Mouse (Mus musculus) WW6 (cell line): Measurements from ENCODE around the gene Mycbp2.

Source experiments
- DNase-seq: peaks from one replicate; pipeline ENCODE4 v3.0.0-alpha.2; 2013; ENCODE audit warnings: low read depth, low spot score

Mycbp2 gene

DNA sequence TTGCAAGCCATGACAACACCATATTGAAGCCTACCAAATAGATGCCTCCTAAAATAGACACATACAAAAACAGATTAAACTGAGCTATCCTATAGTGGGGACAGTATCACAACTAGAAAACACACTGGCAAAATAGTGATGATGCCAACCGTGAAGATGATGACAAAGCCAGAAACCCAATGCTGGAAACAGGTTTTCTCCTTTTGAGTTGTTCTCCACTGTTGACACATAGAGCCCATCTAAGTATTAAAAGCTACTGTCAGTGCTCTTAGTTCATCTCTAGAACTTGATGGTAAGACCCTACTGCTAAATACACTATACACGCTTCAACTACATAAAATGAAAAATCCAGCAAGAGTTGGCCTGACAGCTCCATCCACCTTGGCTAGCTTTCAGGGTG, 86.2 kb downstream of the Mycbp2 start:
- DNase-seq: no peak

DNA sequence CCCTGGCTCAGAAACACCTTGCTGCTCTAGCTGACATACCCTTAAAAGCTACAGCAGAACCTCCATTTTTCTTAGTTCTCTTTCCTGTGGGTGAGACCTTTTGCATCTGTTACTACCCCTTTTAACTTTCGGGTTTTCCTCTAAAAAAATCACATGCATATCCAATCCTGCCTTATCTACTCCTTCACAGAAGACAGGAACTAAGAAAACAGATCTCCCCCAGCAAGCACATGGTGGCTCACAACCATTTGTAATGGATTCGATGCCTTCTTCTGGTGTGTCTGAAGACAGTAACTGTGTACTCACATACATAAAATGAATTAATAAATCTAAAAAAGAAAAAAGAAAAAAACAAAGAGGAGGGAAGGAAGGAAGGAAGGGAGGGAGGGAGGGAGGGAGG, 87.9 kb downstream of the Mycbp2 start:
- DNase-seq: no peak

DNA sequence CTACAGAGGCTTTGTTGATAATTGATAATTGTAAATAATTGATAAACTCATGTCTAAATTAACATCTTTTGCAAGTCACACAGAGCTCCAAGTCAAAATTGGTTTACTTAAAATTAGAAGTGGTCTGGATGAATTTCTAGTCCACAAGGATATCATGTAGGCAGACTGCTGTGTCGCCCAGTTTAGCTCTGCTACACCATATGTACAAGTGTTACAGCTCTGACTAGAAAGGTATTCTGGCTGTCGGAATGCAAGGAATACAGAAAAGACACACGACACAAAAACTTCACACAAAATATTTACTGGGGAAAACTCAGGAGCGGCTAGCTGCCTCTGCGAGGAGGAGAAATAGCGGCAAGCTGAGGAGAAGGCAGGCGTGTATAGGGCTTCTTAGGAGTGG, 89.7 kb downstream of the Mycbp2 start:
- DNase-seq: no peak

DNA sequence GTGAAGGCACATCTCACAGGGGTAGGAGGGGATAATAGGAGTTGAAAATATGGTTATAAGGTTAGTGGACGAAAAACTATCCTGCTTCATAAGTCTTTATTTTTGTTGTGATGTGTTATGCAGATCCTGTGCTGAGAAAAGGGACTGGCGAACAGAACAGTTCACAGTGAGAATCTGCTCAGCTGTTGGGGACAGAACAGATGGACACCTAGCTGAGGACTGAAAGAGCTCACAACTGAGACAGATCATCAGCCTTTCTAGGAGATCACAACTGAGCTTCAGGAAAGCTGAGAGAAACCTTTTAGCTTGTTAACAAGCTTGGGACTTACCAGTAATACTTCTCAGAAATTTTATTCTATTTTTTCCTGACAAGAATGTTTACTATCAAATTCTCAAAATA, 92.3 kb downstream of the Mycbp2 start:
- no peak for DNase-seq

DNA sequence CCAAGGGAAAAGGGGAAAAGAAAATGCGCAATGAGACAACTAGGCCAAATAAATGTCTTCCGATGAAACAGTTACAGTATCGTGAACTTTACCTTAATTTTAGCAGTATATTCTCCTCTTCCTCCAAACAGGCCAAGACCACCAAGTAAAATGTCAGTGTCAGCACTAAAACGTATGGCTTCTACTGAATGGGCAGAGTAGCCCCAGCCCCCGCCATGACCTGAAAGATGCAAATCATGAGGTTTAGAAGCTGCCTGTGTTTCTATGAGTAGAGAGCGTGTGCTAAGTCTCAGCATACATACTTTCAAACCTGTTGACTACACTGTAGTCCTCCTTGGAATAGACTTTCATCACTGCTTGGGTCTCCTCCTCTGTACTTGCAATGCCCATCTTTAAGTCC, 104.6 kb downstream of the Mycbp2 start:
- DNase-seq: no peak

DNA sequence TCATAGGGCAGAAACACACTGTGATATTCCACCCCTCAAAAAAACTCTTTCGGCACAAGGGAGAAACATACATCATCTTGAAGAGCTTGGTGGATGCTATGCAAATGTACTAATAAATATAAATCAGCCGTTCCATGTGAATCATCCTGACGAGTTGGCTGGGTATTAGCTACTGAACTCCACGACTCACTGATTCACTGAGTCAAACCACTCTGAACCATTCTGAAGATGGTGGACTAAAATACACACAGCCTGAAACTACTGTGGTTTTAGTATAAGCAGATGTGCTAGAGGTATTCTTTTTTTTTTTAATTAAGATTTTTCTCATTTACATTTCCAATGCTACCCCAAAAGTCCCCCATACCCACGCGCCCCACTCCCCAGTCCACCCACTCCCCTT, 111.8 kb downstream of the Mycbp2 start:
- no peak for DNase-seq

DNA sequence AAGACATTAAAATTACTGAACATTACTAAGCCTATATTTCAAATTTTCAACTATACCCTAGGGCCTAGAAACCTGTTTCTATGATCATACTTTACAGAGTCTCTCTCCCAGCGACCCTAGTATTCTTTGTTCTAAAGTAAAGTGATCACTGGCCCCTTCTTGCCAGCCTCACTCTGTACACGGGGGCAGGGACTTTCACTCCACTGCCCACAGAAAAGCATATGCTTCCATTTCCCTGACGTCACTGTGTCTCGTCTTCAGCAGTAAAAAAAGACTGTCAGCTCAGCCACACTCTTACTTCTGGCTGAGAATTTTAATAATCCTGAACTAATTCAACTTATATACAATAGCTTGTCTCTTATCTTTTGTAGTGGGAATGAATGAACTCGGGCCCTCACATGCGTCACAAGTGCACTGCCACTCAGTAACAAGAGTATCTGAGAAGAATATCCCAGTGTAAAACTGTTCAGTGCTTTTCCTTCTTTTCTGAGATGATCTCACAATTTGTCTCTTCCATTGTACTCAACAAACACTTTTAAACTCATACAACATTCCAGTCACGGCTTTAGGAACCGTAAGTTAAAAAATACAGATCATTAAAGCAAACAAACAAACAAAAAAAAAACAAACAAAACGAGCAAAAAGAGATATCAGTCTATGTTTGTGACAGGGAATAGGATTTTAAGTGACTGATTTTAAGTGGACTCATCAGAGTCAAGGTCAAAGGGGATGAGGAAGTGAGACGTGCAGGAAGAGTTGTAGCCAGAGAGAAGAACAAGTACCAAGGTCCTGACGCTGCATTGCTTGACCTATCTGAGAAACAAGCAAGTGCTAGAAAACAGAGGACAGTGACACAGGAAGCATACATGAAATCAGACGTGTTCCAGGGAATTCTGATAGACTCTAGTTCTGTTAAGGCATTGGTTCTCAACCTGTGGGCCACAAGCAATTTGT, 112.7 kb downstream of the Mycbp2 start:
- no peak for DNase-seq

DNA sequence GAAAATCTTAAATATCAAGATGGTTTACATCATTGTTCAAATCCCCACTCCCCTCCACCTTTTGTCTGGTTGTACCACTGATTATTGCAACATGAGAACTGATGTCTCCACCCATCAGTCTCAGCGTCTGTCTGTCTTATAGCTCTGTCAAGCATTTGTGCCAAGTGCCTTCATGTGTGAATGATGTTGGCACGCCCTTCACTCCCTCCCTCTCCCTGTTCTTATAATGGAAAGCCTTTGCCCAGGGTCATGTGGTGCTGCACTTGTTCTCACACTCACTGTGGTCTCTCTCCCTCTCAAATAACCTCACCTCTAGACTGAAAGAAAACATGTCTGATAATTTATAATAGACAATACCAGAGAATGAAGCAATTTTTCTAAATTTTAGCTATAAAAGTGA, 124.3 kb downstream of the Mycbp2 start:
- DNase-seq: no peak

DNA sequence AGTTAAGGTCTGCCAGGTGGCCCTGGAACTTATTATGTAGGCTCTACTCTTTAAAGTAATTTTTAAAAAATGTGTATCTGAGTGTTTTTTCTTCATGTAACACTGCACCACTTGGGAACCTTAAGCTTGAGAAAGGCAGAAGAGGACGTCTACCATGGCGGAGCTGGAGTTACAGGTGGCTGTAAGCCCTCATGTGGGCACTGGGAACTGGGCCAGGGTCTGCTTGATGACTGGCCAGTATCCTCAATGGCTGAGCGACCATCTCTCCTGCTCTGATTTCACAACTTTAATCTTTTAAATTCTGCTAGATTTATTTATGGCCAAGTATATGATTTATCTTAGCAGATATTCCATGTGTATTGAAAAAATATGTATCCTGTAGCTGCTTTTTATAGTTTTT, 124.9 kb downstream of the Mycbp2 start:
- no peak for DNase-seq

DNA sequence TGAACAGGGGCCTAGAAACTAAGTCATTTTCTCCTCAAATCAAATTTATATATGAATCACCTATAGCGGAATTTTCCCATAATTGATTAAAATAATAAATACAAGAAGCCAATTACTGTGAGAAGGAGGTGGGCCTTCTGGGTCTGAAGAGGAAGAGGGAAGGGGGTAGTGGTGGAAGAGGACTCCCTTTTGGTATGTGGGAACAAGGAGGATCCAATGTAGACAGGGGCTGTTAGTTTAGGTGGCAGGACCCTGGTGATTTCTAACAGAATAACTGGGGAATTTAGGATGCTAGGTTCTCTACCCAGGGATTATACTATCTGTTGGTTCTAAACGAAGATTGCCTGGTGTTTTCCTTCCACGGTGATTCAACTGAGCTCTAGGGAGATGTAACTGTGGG, 130.3 kb downstream of the Mycbp2 start:
- no peak for DNase-seq

DNA sequence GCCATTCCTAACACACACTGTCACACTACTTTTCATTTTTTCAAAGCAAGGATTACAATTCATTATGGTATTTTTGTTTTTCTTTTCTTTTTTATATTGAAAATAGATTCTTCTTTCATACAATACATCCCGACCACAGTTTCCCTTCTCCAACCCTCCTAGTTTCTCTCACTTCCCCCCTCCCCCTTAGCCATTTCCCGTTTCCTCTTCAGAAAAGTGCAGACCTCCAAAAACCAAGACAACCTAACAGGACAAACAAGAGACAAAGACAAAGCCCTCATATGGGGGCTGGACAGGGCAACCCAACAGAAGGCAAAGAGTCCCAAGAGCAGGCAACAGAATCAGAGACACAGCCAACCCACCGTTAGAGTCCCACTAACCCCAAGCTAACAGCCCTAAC, 160.0 kb downstream of the Mycbp2 start:
- DNase-seq: no peak

DNA sequence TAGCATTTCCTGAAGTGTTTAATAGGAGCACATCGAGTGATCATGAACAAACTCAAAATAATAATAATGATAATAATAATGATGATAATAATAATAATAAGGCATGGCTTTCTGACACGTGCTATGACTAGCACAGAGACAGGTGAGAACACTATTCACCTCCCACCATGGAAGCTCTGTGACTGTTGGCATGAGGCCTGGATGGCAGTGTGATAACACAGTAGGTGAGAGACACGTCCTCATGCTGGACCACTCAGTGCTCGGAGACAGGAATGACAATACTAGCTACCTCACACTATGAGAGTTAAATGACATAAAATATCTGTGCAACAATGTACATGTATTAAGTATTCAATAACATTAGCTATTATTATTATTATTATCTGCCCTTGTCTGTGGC, 160.5 kb downstream of the Mycbp2 start:
- no peak for DNase-seq

DNA sequence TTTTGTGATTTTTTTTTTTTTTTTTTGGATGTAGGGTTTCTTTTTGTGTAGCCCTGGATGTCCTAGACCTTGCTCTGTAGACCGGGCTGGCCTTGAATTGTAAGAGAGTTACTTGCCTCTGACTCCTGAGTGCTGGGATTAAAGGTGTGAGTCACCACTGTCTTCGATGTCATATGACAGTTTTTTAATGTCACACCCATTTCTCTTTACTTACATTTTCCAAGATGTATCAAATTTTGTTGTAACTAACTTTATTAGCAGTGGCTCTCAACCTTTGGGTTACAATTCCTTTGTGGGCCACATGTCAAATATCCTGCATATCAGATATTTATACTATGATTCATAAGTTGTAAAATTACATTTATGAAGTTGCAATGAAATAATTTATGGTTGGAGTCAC, 166.5 kb downstream of the Mycbp2 start:
- DNase-seq: no peak

DNA sequence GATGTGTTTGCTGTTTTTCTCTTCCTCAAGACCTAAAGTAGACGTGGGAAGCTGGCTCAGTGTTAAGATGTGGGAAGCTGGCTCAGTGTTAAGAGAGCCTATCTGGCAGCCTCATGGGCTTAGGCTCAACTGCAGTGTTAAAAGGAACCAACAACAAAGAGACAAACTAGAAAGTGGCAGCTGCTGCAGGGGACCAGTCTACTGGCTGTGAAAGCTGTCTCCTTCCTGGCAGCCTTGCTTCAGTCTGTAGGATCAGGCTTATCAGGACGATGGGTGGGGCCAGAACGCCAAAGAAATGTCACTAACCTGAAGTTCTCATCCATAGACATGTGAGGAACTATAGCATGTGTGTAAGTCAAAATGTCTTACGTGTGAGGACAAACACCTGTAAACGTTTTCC, 183.7 kb downstream of the Mycbp2 start:
- DNase-seq: no peak

DNA sequence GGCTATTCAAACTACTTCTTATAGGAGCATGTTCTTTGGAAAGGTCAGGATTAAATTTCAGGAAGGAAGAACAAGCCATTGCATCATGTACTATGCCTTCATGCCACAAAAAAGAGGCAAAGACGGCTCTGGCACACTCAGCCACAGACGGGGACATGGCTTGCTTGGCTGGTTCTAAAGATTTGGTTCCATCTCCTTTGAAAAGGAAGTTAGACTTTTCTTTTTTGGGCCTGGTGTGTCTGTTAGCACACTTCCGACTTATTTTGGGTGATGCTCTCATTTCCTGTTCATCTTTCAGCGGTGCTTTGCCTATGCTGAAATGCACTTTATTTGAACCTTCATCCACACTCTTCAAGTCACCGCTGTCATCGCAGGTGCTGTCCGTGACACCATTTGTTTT, 190.9 kb downstream of the Mycbp2 start:
- DNase-seq: no peak

DNA sequence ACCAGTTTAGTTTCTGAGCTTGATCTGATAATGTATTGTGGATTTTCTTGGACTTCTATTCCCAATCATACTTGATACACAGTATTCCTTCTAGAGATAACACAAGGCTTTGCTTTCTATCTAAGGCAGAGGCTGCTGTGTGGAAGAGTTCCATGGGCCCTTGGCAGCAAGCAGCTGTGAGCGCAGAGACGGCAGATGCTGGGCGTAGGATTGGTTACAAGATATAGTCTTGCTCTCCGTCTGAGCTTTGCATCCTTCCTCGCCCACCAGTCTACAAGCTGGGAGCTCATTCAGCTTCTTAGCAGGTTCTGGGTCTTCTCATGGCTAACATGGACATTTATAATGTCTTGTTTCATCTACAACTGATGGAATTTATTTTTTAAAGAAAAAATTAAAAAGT, 196.5 kb downstream of the Mycbp2 start:
- DNase-seq: no peak

DNA sequence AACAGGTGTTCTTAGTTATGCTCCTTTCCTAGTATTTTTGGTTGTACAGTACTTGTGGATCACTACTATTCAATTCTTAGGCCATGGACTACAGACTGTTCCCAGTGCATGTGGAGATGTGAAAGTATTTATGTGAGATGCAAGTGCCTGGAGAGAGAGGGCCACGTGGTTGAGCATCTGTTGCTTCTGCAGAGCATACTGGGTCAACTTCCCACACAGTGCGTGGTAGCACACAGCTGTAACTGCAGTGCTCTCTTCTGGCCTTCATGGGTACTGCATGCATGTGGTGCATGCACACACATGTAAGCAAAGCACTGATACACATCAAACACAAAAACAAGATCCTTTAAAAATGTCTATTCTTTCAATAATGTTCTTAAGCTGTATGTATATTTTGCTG, 214.6 kb downstream of the Mycbp2 start:
- DNase-seq: peak; percentile 39

DNA sequence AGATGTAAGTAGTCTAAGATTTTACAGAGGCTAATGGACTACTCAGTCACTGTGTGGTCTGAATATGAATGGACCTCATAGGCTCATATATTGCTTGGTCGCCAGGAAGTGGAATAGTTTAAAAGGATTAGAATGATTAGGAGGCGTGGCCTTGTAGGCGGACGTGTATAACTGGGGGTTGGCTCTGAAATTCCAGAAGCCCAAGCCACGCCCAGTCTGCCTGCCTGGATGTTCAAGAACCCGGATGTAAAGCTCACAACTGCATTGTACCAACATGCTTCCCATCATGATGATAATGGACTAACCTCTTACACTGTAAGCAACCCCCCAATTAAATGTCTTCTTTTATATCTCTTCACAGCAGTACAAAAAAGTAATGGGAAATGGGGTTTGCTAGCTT, 220.9 kb downstream of the Mycbp2 start:
- DNase-seq: no peak

DNA sequence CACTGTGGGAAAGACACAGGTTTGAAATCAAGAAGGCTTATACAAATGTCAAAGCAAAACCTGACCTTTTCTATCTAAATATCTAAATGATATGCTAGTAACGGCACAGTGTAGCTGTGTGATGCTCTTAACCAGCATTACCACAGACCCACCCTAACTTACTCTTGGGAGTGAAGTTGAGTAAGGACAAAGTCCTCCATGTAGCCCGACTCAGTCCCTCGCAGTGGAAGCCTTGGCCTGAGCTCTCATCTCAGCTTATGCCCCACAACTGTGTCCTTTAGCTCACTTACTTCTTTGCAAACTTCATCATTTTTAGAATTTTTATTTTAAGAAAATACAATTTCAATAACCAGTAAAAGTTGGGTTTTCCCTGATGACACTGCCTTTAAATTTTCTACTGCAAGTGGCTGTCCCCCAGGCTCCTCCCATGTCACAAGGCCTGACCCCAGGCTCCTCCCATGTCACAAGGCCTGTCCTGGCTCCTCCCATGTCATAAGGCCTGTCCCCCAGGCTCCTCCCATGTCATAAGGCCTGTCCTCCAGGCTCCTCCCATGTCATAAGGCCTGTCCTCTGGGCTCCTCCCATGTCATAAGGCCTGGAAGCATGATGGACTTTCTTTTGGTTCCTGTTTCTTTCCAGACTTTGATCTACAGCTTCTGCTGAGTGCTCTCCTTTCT, 231.5 kb downstream of the Mycbp2 start:
- no peak for DNase-seq

DNA sequence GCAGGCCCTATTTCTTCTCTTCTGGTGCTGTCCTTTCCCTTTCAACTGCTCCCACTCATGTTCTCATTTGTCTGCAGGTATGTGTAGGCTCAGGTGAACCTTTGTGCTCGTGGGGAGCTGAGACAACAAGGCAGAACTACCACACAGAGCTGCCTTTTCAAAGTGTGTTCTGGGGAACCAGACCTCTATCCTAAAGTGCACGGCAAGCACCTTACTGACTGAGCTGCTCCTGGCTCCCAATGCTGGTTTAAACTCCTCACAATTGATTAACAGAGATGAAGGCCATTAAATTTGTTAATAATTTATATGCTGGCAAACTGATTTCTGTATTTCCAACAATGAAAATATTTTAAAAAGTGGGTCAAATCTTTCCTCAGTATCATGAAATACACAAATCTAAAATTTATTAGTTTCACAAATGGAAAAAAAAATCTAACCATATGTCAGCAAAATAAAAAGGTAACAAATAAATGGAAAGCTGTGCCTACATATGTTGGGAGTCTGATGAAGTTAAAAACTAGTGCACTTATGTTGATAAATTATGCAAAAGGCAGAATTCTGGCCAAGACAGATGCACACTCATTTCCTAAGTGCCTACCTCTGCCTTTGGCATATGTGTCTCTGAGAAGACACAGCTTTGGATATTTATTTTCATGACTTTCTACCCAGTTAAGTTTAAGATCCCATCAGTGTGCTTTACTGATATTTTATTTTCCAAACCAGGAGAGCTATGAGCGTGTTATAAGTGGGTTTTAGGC, 233.8 kb downstream of the Mycbp2 start:
- DNase-seq: no peak

DNA sequence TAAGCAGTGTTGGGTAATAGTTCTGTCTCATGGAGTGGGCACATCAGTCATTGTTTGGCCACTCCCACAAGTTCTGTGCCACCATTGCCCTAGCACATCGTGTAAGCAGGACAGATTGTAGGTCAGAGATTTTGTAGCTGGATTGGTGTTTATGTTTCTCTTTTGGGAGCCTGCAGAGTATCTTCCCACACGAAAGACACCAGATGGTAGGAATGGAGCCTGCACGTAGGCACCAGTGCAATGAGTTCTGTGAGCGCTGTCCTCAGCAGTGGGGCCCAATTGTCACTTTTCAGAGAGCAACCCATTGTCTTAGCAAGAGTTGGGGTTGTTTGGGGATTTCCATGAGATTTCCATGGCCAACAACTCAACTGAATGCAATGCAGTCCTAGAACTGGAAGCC, 236.6 kb downstream of the Mycbp2 start:
- DNase-seq: no peak

DNA sequence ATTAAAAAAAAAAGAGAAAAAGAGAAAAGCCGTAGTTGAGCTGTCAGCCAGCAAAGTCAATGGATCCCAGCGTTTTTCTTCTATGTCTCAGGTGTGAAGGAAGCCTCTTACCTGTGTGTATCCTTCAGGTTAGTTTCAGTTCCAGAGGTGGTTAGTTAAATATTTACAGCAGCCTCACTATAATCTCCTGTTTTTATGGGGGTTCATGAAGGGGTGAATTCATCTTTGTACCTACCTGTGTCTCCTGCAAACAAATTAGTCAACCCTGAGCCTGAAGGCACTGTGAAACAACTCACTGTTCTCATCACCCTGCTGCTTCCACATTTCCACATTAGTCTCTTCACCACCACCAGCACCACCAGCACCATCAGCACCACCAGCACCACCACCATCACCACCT, 240.3 kb downstream of the Mycbp2 start:
- no peak for DNase-seq
